Mouse (Mus musculus) ES-E14 (cell line): ENCODE data around the gene Rab1a. TPM values are rescaled to one million over a fixed set of nuclear protein-coding genes. Genes with fewer than 3 reads are reported as not detected.
"Not testable (repeated sequence)": the region's sequence is repeated elsewhere in the genome, so short reads cannot be mapped to it uniquely, and the experiment has no call there.

Experiments
- DNase-seq: peaks from one replicate; pipeline ENCODE4 v3.0.0-alpha.2; 2013; ENCODE audit warnings: low read depth, low spot score
- H3K27ac ChIP-seq: 2 replicates; pipeline ENCODE4 v1.5.1; 2012; ENCODE audit warnings: low read depth, mild to moderate bottlenecking, low read length, moderate library complexity, mixed read lengths; ENCODE audit not compliant: poor library complexity, insufficient read depth, severe bottlenecking
- H3K36me3 ChIP-seq: 2 replicates; pipeline ENCODE4 v1.6.1; 2012; ENCODE audit warnings: mild to moderate bottlenecking, low read length, moderate library complexity, mixed read lengths; ENCODE audit not compliant: control insufficient read depth, poor library complexity, insufficient read depth, severe bottlenecking
- H3K4me1 ChIP-seq, 2 experiments: fragments of 150-350 bp in 1 of 2; sonication (generic) in 1 of 2; 2 replicates each; pipeline ENCODE4 v1.6.1; 2012; ENCODE audit warnings: low read length in 2 of 2, mild to moderate bottlenecking in 1 of 2, mixed read lengths in 1 of 2; ENCODE audit not compliant: control insufficient read depth in 2 of 2, insufficient read depth in 2 of 2, poor library complexity in 1 of 2
- H3K4me3 ChIP-seq, 2 experiments: fragments of 150-350 bp in 1 of 2; sonication (generic) in 1 of 2; 2 replicates each; pipeline ENCODE4 v1.5.1; 2012; ENCODE audit warnings: low read length in 2 of 2, low read depth in 1 of 2, mild to moderate bottlenecking in 1 of 2, mixed read lengths in 1 of 2; ENCODE audit not compliant: insufficient read depth in 1 of 2, poor library complexity in 1 of 2, severe bottlenecking in 1 of 2
- H3K9ac ChIP-seq: 2 replicates; pipeline ENCODE4 v1.6.1; 2012; ENCODE audit warnings: low read depth, mild to moderate bottlenecking, low read length, mixed read lengths; ENCODE audit not compliant: poor library complexity, insufficient read depth, severe bottlenecking
- H3K9me3 ChIP-seq: fragments of 150-350 bp; sonication (generic); 2 replicates; pipeline ENCODE4 v1.6.1; 2012; ENCODE audit warnings: low read depth, mild to moderate bottlenecking, low read length; ENCODE audit not compliant: control insufficient read depth, insufficient read depth
- CHD2 ChIP-seq: IDR thresholded peaks from 2 replicates; pipeline ENCODE4 v1.6.1; 2014; ENCODE audit warnings: mild to moderate bottlenecking, low read depth, low read length, inconsistent platforms
- HCFC1 ChIP-seq: IDR thresholded peaks from 2 replicates; pipeline ENCODE4 v1.6.1; 2012; ENCODE audit warnings: low read length, inconsistent platforms, borderline replicate concordance; ENCODE audit not compliant: insufficient read depth
- MAFK ChIP-seq: IDR thresholded peaks from 2 replicates; pipeline ENCODE4 v1.6.1; 2014; ENCODE audit warnings: mild to moderate bottlenecking, low read depth, low read length, inconsistent platforms; ENCODE audit not compliant: insufficient read depth
- ZC3H11A ChIP-seq: IDR thresholded peaks from 2 replicates; pipeline ENCODE4 v1.6.1; 2012; ENCODE audit warnings: low read depth, mild to moderate bottlenecking, inconsistent platforms, low read length, borderline replicate concordance
- ZNF384 ChIP-seq: IDR thresholded peaks from 2 replicates; pipeline ENCODE4 v1.6.1; 2012; ENCODE audit warnings: low read depth, low read length, inconsistent platforms
- in situ Hi-C, 2 experiments: fragments of 600-800 bp; cut with MboI; formaldehyde crosslinking; loops; one replicate each; pipeline ENCODE4 v1.15.1; 2025; ENCODE audit warnings: low sequenced_read_pairs in 2 of 2, inconsistent platforms in 1 of 2; ENCODE audit not compliant: unreplicated experiment in 2 of 2
- total RNA-seq: library from RNA; depleted of rRNA; stranded (reverse); fragments of 300-350 nt; gene quantifications from 2 replicates; pipeline ENCODE4 v1.2.3, GENCODE M21; 2012

Gene Rab1a
- total RNA-seq, 1 experiment: 122 TPM

- no peaks in the 10 kb centered on the region; the same call in 1 of the 2 replicates for H3K36me3 ChIP-seq
- no peak overlapping the region for H3K9ac ChIP-seq
- H3K9me3 ChIP-seq: no peaks in the 10 kb centered on the region
- no peak overlapping the region for H3K4me3 ChIP-seq
- peak; percentile 42 for DNase-seq
- H3K4me1 ChIP-seq: peaks cover 0 to 9% of the 10 kb centered on the region in 2 experiments; a peak in 2 of 4 replicates
- H3K27ac ChIP-seq: peak overlapping the region; percentile 97; the same call in 1 of the 2 replicates
- in situ Hi-C loops: no loop called here
- peak; percentile 87 for TF ChIP-seq ZNF384
- TF ChIP-seq HCFC1: no peak
These were observed 36.0 kb upstream of the Rab1a start for GRCm38 (mm10) chr11:20164979-20165867.

GRCm38 (mm10) chr11:20165991-20166390 lies 35.2 kb upstream of the Rab1a start:
- no peaks in the 10 kb centered on the region; the same call in 1 of the 2 replicates for H3K36me3 ChIP-seq
- peak overlapping the region in 1 of 2 experiments; percentile 34; a peak in 1 of 4 replicates for H3K4me3 ChIP-seq
- in situ Hi-C loops: no loop called here
- H3K27ac ChIP-seq: peak overlapping the region; percentile 97
- TF ChIP-seq ZNF384: no peak
- TF ChIP-seq CHD2: no peak
- TF ChIP-seq MAFK: no peak
- no peak for TF ChIP-seq ZC3H11A
- no peak for TF ChIP-seq HCFC1
- peaks cover 0 to 9% of the 10 kb centered on the region in 2 experiments; a peak in 2 of 4 replicates for H3K4me1 ChIP-seq
- H3K9me3 ChIP-seq: no peaks in the 10 kb centered on the region
- peak overlapping the region; percentile 64; the same call in 1 of the 2 replicates for H3K9ac ChIP-seq
- DNase-seq: no peak

DNA sequence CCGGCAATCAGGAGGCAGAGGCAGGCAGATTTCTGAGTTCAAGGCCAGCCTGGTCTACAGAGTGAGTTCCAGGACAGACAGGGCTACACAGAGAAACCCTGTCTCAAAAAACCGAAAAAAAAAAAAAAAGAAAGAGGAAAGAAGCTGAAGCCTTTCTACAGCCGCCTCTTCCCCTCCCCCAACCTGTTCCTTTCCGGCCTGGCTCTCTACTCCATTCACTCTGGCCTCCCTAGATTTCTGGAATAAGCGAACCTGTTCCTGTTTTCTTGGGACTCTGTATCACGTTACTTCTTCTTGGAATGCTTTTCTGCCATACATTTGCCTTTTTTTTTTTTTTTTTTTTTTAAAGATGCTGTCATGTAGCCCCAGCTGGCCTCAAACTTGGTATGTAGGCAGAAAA lies 34.8 kb upstream of the Rab1a start:
- peak; percentile 91 for TF ChIP-seq ZNF384
- peak overlapping the region; percentile 97 for H3K27ac ChIP-seq
- H3K9ac ChIP-seq: peak overlapping the region; percentile 64; the same call in 1 of the 2 replicates
- in situ Hi-C loops, DNase-seq, H3K36me3 ChIP-seq, H3K9me3 ChIP-seq, H3K4me1 ChIP-seq: not testable (repeated sequence)
- peak overlapping the region in 1 of 2 experiments; percentile 34; a peak in 1 of 4 replicates for H3K4me3 ChIP-seq

GRCm38 (mm10) chr11:20168972-20169371 lies 32.3 kb upstream of the Rab1a start:
- no peak overlapping the region for H3K9ac ChIP-seq
- H3K4me1 ChIP-seq: peaks cover 0 to 12% of the 10 kb centered on the region in 2 experiments; a peak in 2 of 4 replicates
- TF ChIP-seq ZNF384: no peak
- no peak for TF ChIP-seq CHD2
- TF ChIP-seq MAFK: no peak
- no peak for TF ChIP-seq HCFC1
- TF ChIP-seq ZC3H11A: no peak
- H3K4me3 ChIP-seq: no peak overlapping the region
- in situ Hi-C loops: no loop called here
- no peaks in the 10 kb centered on the region for H3K9me3 ChIP-seq
- no peaks in the 10 kb centered on the region for H3K36me3 ChIP-seq
- H3K27ac ChIP-seq: no peak overlapping the region
- no peak for DNase-seq
